Mouse (Mus musculus) stomach, embryonic 16.5 days (tissue): ENCODE results near the gene Prss2. TPM values are rescaled to one million over a fixed set of nuclear protein-coding genes. Genes with fewer than 3 reads are reported as not detected.
"Not testable (repeated sequence)": the region's sequence is repeated elsewhere in the genome, so short reads cannot be mapped to it uniquely, and the experiment has no call there.

ENCODE experiments used
- ATAC-seq: fragments of 200-750 bp; cut with Nextera tagmentation; 2 replicates; pipeline ENCODE4 v1.8.0; 2017; ENCODE audit warnings: moderate number of reproducible peaks, moderate TSS enrichment; ENCODE audit not compliant: insufficient read depth, low FRiP score
- H3K27ac ChIP-seq: fragments of 300-500 bp; sonication (generic); 2 replicates; pipeline ENCODE4 v1.5.1; 2014; ENCODE audit warnings: low read length
- H3K27me3 ChIP-seq: fragments of 300-500 bp; sonication (generic); 2 replicates; pipeline ENCODE4 v1.6.1; 2014; ENCODE audit warnings: low read length, control low read depth, mixed read lengths; ENCODE audit not compliant: control insufficient read depth, insufficient read depth
- H3K36me3 ChIP-seq: fragments of 300-500 bp; sonication (generic); 2 replicates; pipeline ENCODE4 v1.6.1; 2014; ENCODE audit warnings: low read length; ENCODE audit not compliant: control insufficient read depth, insufficient read depth
- H3K4me1 ChIP-seq: fragments of 300-500 bp; sonication (generic); 2 replicates; pipeline ENCODE4 v1.6.1; 2014; ENCODE audit warnings: low read length, control low read depth, mixed read lengths; ENCODE audit not compliant: control insufficient read depth, insufficient read depth
- H3K4me2 ChIP-seq: fragments of 300-500 bp; sonication (generic); 2 replicates; pipeline ENCODE4 v1.6.1; 2014; ENCODE audit warnings: low read depth, low read length, mixed read lengths
- H3K4me3 ChIP-seq: fragments of 300-500 bp; sonication (generic); replicated peaks from 2 replicates; pipeline ENCODE4 v1.5.1; 2014; ENCODE audit warnings: mild to moderate bottlenecking, low read length
- H3K9ac ChIP-seq: fragments of 300-500 bp; sonication (generic); 2 replicates; pipeline ENCODE4 v1.6.1; 2014; ENCODE audit warnings: low read length
- H3K9me3 ChIP-seq: fragments of 300-500 bp; sonication (generic); replicated peaks from 2 replicates; pipeline ENCODE4 v1.6.1; 2016; ENCODE audit warnings: low read length, control low read depth; ENCODE audit not compliant: control insufficient read depth
- WGBS: fragments of 180-500 bp; shearing (Covaris S2); extraction: QIAGEN DNeasy Blood & Tissue Kit; methylation state at CpG from one replicate; pipeline ENCODE4 v1.1.7; 2014; 5-methylcytosine and 5-hydroxymethylcytosine counted together
- polyA plus RNA-seq: library from polyadenylated mRNA; unstranded; fragments of >200 nt; fragmentation: Nextera tagmentation; extraction: Ambion mirVana; gene quantifications from 2 replicates; pipeline ENCODE4 v1.2.1, GENCODE M21; 2015

Gene Prss2
- polyA plus RNA-seq, result 197 and 293 TPM in 2 replicates

DNA sequence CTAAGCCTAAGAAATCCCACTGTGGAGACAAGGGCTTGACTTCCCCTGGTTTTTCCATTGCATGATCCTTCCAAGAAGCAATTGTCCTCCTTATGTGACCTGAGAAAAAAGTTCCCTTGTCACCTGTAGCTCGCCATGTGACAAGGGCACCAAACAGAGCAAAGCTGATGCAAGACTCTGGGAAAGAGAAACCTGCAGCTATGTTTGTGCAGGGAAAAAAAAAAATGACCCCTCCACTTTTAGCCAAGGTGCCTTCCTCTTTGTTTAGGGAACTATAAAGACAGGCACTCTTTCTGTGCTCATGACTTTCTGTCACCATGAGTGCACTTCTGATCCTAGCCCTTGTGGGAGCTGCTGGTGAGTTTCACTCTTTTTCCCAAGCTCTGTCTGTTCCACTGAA is at the start of gene Prss2:
Prss2 (plus strand) TSS at position 301 of the 400 bp plus-strand sequence.
- H3K27me3 ChIP-seq, result no peaks in the 10 kb centered on the region
- H3K4me3 ChIP-seq, result no peak within 1 kb of the TSS
- no peaks in the 10 kb centered on the region for H3K9me3 ChIP-seq
- no peak within 1 kb of the TSS for H3K9ac ChIP-seq
- H3K27ac ChIP-seq, result no peak within 1 kb of the TSS
- ATAC-seq, result no peak
- WGBS, result 50% methylated on average over 1 of the region's 1 CpGs
- H3K36me3 ChIP-seq, result no peaks in the 10 kb centered on the region
- no peak within 1 kb of the TSS for H3K4me2 ChIP-seq
- H3K4me1 ChIP-seq, result no peaks in the 10 kb centered on the region

DNA sequence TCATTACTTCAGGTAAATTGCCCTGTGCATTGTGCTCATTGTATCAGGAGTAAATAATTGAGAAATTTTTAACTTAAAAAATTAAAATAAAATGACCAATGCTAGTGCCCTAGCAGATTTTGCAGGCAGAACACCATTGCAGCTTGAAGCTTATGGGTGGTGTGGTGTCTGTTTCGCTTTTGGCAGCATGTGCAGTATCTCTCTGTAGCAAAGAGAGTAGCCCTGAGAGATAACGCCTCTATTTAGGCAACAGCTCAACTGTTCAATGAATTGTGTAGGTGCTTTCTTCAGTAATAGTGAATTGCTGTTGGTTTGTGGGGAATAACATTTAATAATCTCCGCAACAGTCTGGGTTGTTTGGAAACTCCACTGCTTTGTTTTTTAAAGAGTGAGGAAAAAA is 22.2 kb upstream of the Prss2 start:
- ATAC-seq, result no peak
- H3K36me3 ChIP-seq, result no peaks in the 10 kb centered on the region
- 78% methylated on average over 3 of the region's 3 CpGs for WGBS

DNA sequence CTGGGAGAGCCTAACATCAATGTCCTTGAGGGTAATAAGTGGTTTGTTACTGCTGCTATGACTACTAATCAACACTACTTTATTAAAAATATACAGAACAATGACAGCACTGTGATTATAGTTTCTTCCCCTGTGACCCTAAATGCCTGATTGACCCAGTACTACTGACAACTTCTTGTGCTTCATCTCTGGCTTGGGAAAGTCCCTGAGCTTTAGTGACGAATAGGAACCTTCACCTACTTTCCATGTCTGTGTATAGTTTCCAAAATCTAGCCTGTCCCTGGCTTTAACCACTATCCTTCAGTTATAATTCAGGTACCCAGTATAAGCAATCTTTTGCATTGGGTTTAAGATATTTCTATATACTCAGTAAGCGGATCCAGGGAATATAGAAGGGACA is 16.7 kb upstream of the Prss2 start:
- H3K4me3 ChIP-seq, result no peak overlapping the region
- 83% methylated on average over 2 of the region's 2 CpGs for WGBS
- H3K36me3 ChIP-seq, result no peaks in the 10 kb centered on the region
- no peak overlapping the region for H3K4me2 ChIP-seq
- H3K27ac ChIP-seq, result no peak overlapping the region
- no peak for ATAC-seq
- H3K27me3 ChIP-seq, result no peaks in the 10 kb centered on the region
- H3K9me3 ChIP-seq, result no peaks in the 10 kb centered on the region
- no peaks in the 10 kb centered on the region for H3K4me1 ChIP-seq
- no peak overlapping the region for H3K9ac ChIP-seq

More for the DNA sequence above, 22.2 kb upstream of the Prss2 start:
- no peaks in the 10 kb centered on the region for H3K9me3 ChIP-seq
- no peaks in the 10 kb centered on the region for H3K27me3 ChIP-seq
- no peaks in the 10 kb centered on the region for H3K4me1 ChIP-seq
- H3K4me2 ChIP-seq, result no peak overlapping the region
- no peak overlapping the region for H3K4me3 ChIP-seq
- no peak overlapping the region for H3K9ac ChIP-seq
- no peak overlapping the region for H3K27ac ChIP-seq

DNA sequence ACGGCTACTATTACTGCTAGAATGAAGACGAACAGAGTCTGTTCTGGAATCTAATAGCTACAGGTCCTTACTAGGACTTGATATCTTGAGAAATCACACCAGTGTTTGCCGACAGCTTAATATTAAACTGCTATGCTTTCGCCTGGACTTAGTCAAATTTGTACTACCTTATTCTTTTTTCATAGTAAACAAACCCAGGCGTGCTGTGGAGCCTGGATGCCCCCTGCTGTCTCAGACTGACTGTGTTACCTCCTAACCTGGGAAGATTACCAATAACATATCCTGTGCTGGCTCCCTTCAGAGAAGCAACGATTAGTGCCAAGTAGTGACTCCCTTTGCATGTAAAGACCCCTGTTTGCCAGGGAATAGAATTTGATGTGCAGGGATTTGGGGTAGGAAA is 16.3 kb upstream of the Prss2 start:
- H3K9ac ChIP-seq, result no peak overlapping the region
- H3K4me3 ChIP-seq, result no peak overlapping the region
- H3K27ac ChIP-seq, result no peak overlapping the region
- WGBS, result 57% methylated on average over 6 of the region's 6 CpGs
- no peaks in the 10 kb centered on the region for H3K4me1 ChIP-seq
- no peaks in the 10 kb centered on the region for H3K9me3 ChIP-seq
- no peaks in the 10 kb centered on the region for H3K36me3 ChIP-seq
- ATAC-seq, result no peak
- H3K27me3 ChIP-seq, result no peaks in the 10 kb centered on the region
- no peak overlapping the region for H3K4me2 ChIP-seq

DNA sequence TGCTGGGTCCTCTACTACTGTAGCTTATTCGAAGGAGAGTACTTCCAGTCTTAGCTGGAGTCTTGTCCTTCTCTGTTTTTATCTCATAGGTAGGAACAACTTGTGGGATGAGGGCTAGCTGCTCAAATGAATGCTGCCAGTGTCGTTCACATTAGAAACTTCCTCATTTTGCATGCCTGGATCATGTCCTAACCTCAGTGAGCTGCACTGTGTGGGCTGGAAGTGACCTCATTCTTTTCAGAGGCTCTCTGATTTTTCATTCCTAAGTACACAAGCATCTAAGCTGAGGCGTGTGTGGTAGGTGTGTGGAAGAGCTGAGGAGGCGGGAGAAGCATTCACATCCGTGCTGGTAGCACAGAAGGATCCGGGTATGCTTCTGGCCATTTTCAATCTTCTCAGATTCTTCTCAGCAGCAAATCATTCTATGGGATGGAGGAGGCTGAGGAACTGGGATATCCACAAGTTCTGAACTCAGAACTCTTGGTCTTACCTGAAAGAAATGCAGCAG is 3.5 kb upstream of the Prss2 start:
- H3K4me1 ChIP-seq, result no peaks in the 10 kb centered on the region
- H3K27ac ChIP-seq, result no peak overlapping the region
- no peak overlapping the region for H3K9ac ChIP-seq
- no peaks in the 10 kb centered on the region for H3K36me3 ChIP-seq
- ATAC-seq, result no peak
- no peak overlapping the region for H3K4me2 ChIP-seq
- H3K27me3 ChIP-seq, result no peaks in the 10 kb centered on the region
- H3K4me3 ChIP-seq, result no peak overlapping the region
- 54% methylated on average over 6 of the region's 6 CpGs for WGBS
- no peaks in the 10 kb centered on the region for H3K9me3 ChIP-seq

DNA sequence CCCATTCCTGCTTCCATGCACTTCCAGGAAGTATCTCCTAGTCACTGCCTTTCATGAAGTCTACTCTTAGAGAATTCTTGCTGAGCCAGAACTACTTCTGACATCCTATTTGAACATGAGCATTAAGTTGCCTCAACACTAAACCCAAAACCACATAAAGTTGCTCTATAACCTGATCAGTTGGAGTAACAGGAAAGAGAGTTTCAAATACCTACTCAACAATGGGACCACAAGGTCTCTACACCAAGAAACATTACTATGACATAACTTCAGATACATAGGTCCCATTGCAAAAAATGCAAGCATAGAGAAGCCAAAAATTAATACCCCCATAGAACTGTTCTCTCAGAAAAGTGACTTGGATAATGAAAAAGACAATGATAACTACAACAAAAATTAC is 4.9 kb downstream of the Prss2 start:
- Histone ChIP-seq H3K4me3 (no peak overlapping the region), H3K4me1 (no peaks in the 10 kb centered on the region), H3K27ac (no peak overlapping the region), H3K9ac (no peak overlapping the region), H3K36me3 (no peaks in the 10 kb centered on the region), H3K9me3 (no peaks in the 10 kb centered on the region), H3K4me2 (no peak overlapping the region), H3K27me3 (no peaks in the 10 kb centered on the region)
- no peak for ATAC-seq

DNA sequence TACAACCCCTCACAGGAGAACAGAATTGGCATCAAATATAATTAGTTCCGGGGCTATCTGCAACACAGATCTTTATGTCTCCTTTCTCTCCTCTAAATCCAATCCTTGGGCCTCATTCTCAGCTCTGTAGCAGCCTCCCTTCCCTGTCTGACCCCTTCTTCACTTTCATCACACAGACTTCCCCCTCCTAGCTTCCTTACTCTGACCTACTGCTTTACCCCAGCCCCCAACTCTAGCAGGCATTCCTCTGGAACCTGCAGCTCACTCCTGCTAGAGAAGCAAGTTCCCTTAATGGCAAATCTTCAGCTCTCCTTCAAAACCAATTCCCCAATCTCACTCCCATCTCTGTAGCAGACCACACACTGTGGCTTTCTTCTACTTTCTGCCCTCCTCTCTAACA is 5.8 kb downstream of the Prss2 start:
- WGBS, result 78% methylated on average over 1 of the region's 1 CpGs
- no peaks in the 10 kb centered on the region for H3K9me3 ChIP-seq

DNA sequence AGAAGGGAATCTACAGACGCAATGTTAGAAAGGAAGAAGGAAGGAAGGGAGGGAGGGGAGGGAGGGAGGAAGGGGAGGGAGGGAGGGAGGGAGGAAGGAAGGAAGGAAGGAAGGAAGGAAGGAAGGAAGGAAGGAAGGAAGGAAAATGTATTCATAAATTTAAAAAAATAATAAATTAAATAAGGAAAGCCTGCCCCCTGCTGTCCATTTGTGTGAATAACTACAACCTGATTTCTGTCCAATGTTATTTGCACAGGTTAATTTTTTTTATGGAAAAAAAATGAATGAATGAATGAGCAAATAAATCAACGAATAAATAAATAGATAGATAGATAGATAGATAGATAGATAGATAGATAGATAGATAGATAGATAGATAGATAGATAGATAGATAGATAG is 8.4 kb downstream of the Prss2 start:
- not testable (repeated sequence) for H3K4me1 ChIP-seq, H3K4me2 ChIP-seq, H3K27ac ChIP-seq, ATAC-seq, H3K27me3 ChIP-seq, H3K4me3 ChIP-seq, H3K9ac ChIP-seq, H3K9me3 ChIP-seq, H3K36me3 ChIP-seq
- 39% methylated on average over 2 of the region's 2 CpGs for WGBS

More for the DNA sequence above, 5.8 kb downstream of the Prss2 start:
- H3K4me2 ChIP-seq, result no peak overlapping the region
- H3K27me3 ChIP-seq, result no peaks in the 10 kb centered on the region
- no peaks in the 10 kb centered on the region for H3K4me1 ChIP-seq
- no peak overlapping the region for H3K27ac ChIP-seq
- H3K36me3 ChIP-seq, result no peaks in the 10 kb centered on the region
- no peak overlapping the region for H3K4me3 ChIP-seq
- H3K9ac ChIP-seq, result no peak overlapping the region
- ATAC-seq, result no peak

DNA sequence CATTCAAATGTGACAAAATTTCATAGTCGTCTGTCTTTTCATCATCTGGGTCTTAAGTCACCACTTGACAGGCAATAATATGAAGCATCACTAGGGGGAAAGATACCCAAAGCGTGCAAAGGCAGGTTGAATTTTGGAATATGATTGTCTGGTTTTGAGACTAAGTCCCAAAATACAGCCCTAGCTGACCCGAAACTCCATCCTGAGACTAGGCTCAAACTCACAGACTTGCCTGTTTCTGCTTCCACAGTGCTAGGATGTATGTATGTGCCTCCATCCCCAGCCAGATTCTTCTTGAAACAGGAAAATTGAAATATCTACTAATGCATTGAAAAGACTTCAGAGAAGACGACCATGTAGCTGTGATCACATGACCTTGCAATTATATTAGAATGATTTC is 10.6 kb downstream of the Prss2 start:
- no peak for ATAC-seq
- Histone ChIP-seq H3K4me3 (no peak overlapping the region), H3K4me2 (no peak overlapping the region), H3K27me3 (no peaks in the 10 kb centered on the region), H3K36me3 (no peaks in the 10 kb centered on the region), H3K27ac (no peak overlapping the region), H3K9me3 (no peaks in the 10 kb centered on the region), H3K9ac (no peak overlapping the region), H3K4me1 (no peaks in the 10 kb centered on the region)
- WGBS, result 75% methylated on average over 4 of the region's 4 CpGs
